Mouse (Mus musculus): ENCODE results near the gene Snrnp35. TPM values are rescaled to one million over a fixed set of nuclear protein-coding genes. Genes with fewer than 3 reads are reported as not detected.
A peak's percentile ranks its signal among the peaks of the same experiment; 100 is the strongest.
"Not testable (repeated sequence)": the region's sequence is repeated elsewhere in the genome, so short reads cannot be mapped to it uniquely, and the experiment has no call there.

Snrnp35 gene
- polyA plus RNA-seq, 1 experiment from 2014 or later, result 10.8 TPM

GRCm38 (mm10) chr5:124446301-124446881, 36.5 kb upstream of the Snrnp35 start:
- WGBS (ENCODE audit: insufficient replicate concordance), result under 1% methylated on average over 15 of the region's 15 CpGs
- no peaks in the 10 kb centered on the region for H3K27me3 ChIP-seq
- peak overlapping the region; percentile 93 for H3K9ac ChIP-seq
- peak overlapping the region; percentile 93 for H3K27ac ChIP-seq (replicated peaks)
- peaks cover 59% of the 10 kb centered on the region for H3K36me3 ChIP-seq (replicated peaks)
- peak; percentile 67 for ATAC-seq (ENCODE audit: insufficient read depth)
- H3K4me3 ChIP-seq (replicated peaks), result peak overlapping the region; percentile 89
- H3K9me3 ChIP-seq (replicated peaks), result no peaks in the 10 kb centered on the region
- H3K4me1 ChIP-seq (replicated peaks), result peaks cover 94% of the 10 kb centered on the region
- H3K4me2 ChIP-seq, result peak overlapping the region; percentile 99

- peak overlapping the region; percentile 27 for H3K4me2 ChIP-seq
- no peak overlapping the region; the same call in 1 of the 2 replicates for H3K9ac ChIP-seq
- no peaks in the 10 kb centered on the region for H3K27me3 ChIP-seq
- no peaks in the 10 kb centered on the region for H3K9me3 ChIP-seq (replicated peaks)
- WGBS (ENCODE audit: insufficient replicate concordance), result 73% methylated on average over 6 of the region's 6 CpGs
- peak overlapping the region; percentile 83 for H3K27ac ChIP-seq (replicated peaks)
- H3K36me3 ChIP-seq (replicated peaks), result peaks cover 79% of the 10 kb centered on the region
- peaks cover 78% of the 10 kb centered on the region for H3K4me1 ChIP-seq (replicated peaks)
- no peak overlapping the region for H3K4me3 ChIP-seq (replicated peaks)
- ATAC-seq (ENCODE audit: insufficient read depth), result no peak
Observed at GRCm38 (mm10) chr5:124449494-124449893, 33.4 kb upstream of the Snrnp35 start.

- H3K9ac ChIP-seq, result peak overlapping the region; percentile 19; the same call in 1 of the 2 replicates
- peaks cover 84% of the 10 kb centered on the region for H3K36me3 ChIP-seq (replicated peaks)
- WGBS (ENCODE audit: insufficient replicate concordance), result 68% methylated on average over 7 of the region's 7 CpGs
- H3K4me3 ChIP-seq (replicated peaks), result peak overlapping the region; percentile 7; the same call in 1 of the 2 replicates
- H3K4me1 ChIP-seq (replicated peaks), result peaks cover 72% of the 10 kb centered on the region
- H3K9me3 ChIP-seq (replicated peaks), result no peaks in the 10 kb centered on the region
- H3K4me2 ChIP-seq, result peak overlapping the region; percentile 54
- no peaks in the 10 kb centered on the region for H3K27me3 ChIP-seq
- H3K27ac ChIP-seq (replicated peaks), result peak overlapping the region; percentile 83
- ATAC-seq (ENCODE audit: insufficient read depth), result no peak
Observed at GRCm38 (mm10) chr5:124450051-124450450, 32.9 kb upstream of the Snrnp35 start.

DNA sequence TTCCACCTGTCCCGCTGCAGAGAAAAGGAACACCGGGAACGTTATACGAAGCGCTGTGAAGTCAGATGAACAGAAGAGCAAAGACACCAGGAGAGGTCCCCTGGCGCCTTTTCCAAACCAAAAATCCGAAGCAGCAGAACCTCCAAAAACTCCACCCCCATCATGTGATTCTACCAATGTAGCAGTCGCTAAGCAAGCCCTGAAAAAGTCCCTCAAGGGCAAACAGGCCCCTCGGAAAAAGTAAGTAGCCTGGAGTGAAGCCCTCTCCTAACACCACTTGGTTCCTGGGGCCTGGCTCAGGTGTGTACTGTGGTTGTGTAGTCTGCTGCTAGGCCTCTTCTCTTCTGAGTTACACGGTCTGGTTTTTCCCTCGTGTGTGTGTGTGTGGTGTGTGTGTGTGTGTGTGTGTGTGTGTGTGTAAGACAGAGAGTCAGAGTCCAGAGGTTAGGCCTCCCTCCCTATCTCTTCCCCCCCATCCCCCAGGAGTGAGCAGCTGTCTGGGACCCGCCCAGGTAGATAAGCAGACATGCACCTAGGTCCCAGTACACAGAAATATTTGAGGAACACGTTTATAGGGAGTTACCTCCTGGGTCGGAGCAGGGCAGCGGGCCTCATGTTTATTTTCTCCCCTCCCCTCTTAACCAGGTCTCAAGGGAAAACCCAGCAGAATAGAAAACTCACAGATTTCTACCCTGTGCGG, 32.1 kb upstream of the Snrnp35 start:
- Histone ChIP-seq H3K27me3 (no peaks in the 10 kb centered on the region), H3K4me1 (replicated peaks) (peaks cover 70% of the 10 kb centered on the region), H3K36me3 (replicated peaks) (peaks cover 92% of the 10 kb centered on the region), H3K27ac (replicated peaks) (peak overlapping the region; percentile 83), H3K9ac (peak overlapping the region; percentile 19; the same call in 1 of the 2 replicates), H3K4me2 (peak overlapping the region; percentile 54), H3K9me3 (replicated peaks) (no peaks in the 10 kb centered on the region), H3K4me3 (replicated peaks) (0 out of 2 replicates have a peak overlapping the region, but pooled peaks have one; percentile 14)
- WGBS (ENCODE audit: insufficient replicate concordance), result 63% methylated on average over 16 of the region's 16 CpGs
- ATAC-seq (ENCODE audit: insufficient read depth), result peak; percentile 63

DNA sequence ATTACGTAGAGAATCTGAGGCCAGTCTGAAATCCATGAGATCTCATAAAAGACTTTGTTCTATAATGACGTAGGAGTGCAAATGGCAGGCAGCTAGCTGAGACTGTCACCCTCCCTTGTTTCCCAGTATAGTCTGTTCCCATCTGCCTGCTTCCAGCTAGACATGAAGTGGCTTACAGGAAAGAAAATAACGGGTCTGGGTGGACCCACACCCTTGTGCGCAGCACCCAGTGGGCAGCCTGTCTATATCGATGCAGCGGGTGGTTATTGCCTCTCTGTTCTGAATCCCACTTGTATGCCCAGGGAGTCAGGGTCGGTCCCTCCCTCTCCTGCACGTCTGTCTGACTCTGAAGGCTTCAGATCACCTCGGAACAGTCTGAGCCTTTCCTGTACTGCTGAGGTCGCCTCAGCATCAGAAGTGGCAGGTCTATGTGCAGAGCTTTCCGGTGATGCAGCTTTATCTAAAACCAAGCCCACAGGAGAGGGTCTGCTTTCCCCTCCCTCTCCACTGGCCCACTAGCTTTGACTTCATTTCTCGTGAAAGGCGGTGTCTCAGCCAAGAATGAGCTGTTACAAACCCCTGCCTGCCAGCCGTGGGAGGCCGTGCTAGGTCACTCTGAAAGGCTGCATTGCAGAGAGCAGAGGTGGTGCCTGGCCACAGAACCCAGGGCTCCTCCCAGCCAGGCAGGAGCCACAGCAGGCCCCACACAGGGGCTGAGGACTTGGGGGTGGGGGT, 30.3 kb upstream of the Snrnp35 start:
- no peak overlapping the region for H3K4me2 ChIP-seq
- H3K27ac ChIP-seq (replicated peaks), result no peak overlapping the region
- no peak overlapping the region for H3K9ac ChIP-seq
- H3K4me1 ChIP-seq (replicated peaks), result peaks cover 52% of the 10 kb centered on the region
- H3K4me3 ChIP-seq (replicated peaks), result no peak overlapping the region
- ATAC-seq (ENCODE audit: insufficient read depth), result no peak
- no peaks in the 10 kb centered on the region for H3K27me3 ChIP-seq
- no peaks in the 10 kb centered on the region for H3K9me3 ChIP-seq (replicated peaks)
- peaks cover 100% of the 10 kb centered on the region for H3K36me3 ChIP-seq (replicated peaks)
- 78% methylated on average over 15 of the region's 15 CpGs for WGBS (ENCODE audit: insufficient replicate concordance)

DNA sequence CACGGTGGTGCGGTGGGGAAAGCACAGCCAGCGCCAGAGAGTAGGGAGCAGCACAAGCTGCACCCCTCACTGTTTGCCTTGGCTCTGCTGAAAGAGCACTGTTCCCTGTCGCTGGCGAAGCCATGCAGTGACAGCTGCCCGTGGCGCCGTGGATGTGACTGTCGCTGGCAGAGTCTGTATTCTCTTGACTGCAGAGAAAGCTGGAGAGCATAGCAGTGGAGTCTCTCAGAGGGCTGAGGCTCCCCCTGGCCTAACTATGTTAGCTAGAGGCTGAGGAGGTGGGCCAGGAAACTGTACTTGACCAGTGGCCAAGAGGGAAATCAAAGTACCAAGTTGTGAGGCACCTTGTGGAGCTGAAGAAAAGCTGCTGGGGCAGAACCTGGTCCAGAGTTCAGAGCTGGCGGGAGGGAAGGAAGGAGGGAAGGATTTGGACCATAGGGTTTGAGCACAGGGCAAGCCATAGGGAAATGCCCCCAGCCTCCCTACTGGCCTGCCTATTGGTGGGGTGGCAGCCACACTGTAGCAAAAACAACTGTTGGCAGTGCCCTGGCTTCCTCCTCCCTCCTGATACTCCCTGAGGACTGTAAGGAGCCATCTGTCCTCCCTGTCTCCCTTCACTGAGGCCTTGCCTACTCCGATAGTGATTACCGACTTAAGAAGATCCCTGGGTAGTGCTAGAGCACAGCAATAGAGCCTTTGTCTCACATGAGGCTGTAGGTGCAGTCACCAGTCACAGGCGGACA, 29.4 kb upstream of the Snrnp35 start:
- Histone ChIP-seq H3K4me1 (replicated peaks) (peaks cover 43% of the 10 kb centered on the region), H3K4me3 (replicated peaks) (no peak overlapping the region), H3K27me3 (no peaks in the 10 kb centered on the region), H3K9ac (no peak overlapping the region), H3K27ac (replicated peaks) (no peak overlapping the region), H3K36me3 (replicated peaks) (peaks cover 100% of the 10 kb centered on the region), H3K9me3 (replicated peaks) (no peaks in the 10 kb centered on the region), H3K4me2 (no peak overlapping the region)
- no peak for ATAC-seq (ENCODE audit: insufficient read depth)
- WGBS (ENCODE audit: insufficient replicate concordance), result 89% methylated on average over 13 of the region's 13 CpGs

DNA sequence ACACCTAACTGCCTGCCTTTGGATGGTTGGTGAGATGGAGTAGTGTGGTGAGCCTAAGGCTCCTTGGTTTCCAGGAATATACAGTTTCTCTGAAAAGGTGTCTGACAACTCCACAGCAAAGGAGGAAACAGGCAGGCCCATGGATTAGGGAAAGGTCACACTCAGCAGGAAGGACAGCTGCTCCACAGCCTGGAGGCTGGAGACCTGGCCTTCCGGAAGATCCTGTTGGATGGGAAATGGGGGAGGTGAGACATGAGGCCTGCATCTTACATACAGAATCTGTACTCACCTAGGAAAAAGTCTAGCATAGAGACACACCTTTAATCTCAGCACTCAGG, 28.9 kb upstream of the Snrnp35 start:
- H3K4me2 ChIP-seq, result no peak overlapping the region
- no peak overlapping the region for H3K9ac ChIP-seq
- no peak overlapping the region for H3K27ac ChIP-seq (replicated peaks)
- H3K36me3 ChIP-seq (replicated peaks), result peaks cover 100% of the 10 kb centered on the region
- H3K4me1 ChIP-seq (replicated peaks), result peaks cover 38% of the 10 kb centered on the region
- 83% methylated on average over 1 of the region's 1 CpGs for WGBS (ENCODE audit: insufficient replicate concordance)
- H3K4me3 ChIP-seq (replicated peaks), result no peak overlapping the region
- no peaks in the 10 kb centered on the region for H3K27me3 ChIP-seq
- H3K9me3 ChIP-seq (replicated peaks), result no peaks in the 10 kb centered on the region
- no peak for ATAC-seq (ENCODE audit: insufficient read depth)

DNA sequence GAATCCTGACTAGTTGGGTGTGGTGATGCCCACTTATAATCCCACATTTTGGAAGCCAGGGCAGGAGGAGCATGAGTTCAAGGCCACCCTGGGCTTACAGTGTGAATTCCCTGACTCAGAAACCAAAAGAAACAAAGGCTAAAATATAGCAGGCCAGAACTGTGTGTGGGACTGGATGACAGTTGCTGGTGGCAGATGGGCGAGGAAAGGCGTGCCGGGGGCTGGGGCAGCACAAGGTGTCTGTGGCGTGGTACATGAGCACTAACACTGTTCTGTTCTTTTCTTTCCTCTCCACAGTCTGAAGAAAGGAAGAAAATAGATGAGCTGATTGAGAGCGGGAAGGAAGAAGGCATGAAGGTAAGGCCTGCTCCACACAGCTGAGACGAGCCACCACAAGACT, 26.2 kb upstream of the Snrnp35 start:
- Histone ChIP-seq H3K36me3 (replicated peaks) (peaks cover 99% of the 10 kb centered on the region), H3K4me3 (replicated peaks) (no peak overlapping the region), H3K9me3 (replicated peaks) (no peaks in the 10 kb centered on the region), H3K4me2 (no peak overlapping the region), H3K27me3 (no peaks in the 10 kb centered on the region), H3K9ac (no peak overlapping the region), H3K4me1 (replicated peaks) (peaks cover 11% of the 10 kb centered on the region), H3K27ac (replicated peaks) (no peak overlapping the region)
- 89% methylated on average over 6 of the region's 6 CpGs for WGBS (ENCODE audit: insufficient replicate concordance)
- no peak for ATAC-seq (ENCODE audit: insufficient read depth)

- H3K27me3 ChIP-seq; H3K4me2 ChIP-seq; H3K9ac ChIP-seq; H3K4me1 ChIP-seq (replicated peaks); H3K9me3 ChIP-seq (replicated peaks); H3K27ac ChIP-seq (replicated peaks); ATAC-seq (ENCODE audit: insufficient read depth); H3K4me3 ChIP-seq (replicated peaks): not testable (repeated sequence)
- H3K36me3 ChIP-seq (replicated peaks), result peaks cover 80% of the 10 kb centered on the region
- 89% methylated on average over 14 of the region's 14 CpGs for WGBS (ENCODE audit: insufficient replicate concordance)
Observed at GRCm38 (mm10) chr5:124460922-124461321, 22.0 kb upstream of the Snrnp35 start.

DNA sequence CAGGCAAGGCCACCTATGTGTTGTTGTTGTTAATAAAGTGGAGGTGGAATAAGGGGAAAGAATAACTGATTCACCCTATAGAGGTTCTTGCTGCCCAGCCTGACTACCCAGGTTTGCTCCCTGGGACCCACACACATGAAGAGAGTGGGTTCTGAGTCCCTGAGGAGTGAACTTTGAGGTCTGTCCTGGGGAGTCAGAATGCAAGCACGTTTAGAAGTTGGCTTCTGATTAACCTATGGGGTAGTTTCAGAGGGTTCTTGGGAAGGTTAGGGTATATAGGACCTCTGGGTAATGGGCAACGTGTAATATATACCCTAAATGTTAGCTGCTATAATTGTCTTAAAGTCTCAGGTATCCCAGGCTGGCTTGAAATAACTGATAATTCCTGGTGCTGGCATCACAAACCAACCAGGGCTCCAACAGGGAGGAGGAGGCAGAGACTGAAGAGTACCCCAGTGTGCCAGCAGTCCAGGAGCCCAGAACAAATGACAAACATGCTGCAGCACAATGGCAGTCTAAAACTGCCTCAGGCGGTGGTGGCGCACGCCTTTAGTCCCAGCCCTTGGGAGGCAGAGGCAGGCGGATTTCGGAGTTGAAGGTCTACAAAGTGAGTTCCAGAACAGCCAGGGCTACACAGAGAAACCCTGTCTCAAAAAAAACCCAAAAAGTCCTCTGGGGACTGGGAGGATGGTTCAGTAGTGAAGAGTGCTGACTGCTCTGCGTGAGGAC, 20.5 kb upstream of the Snrnp35 start:
- H3K27me3 ChIP-seq, result no peaks in the 10 kb centered on the region
- no peaks in the 10 kb centered on the region for H3K9me3 ChIP-seq (replicated peaks)
- 88% methylated on average over 8 of the region's 8 CpGs for WGBS (ENCODE audit: insufficient replicate concordance)
- peaks cover 71% of the 10 kb centered on the region for H3K36me3 ChIP-seq (replicated peaks)
- H3K4me1 ChIP-seq (replicated peaks), result no peaks in the 10 kb centered on the region
- no peak overlapping the region for H3K4me3 ChIP-seq (replicated peaks)
- H3K9ac ChIP-seq, result no peak overlapping the region
- no peak for ATAC-seq (ENCODE audit: insufficient read depth)
- no peak overlapping the region for H3K27ac ChIP-seq (replicated peaks)
- no peak overlapping the region for H3K4me2 ChIP-seq
